Mouse (Mus musculus): ENCODE measurements around the gene Rbm12.

DNA sequence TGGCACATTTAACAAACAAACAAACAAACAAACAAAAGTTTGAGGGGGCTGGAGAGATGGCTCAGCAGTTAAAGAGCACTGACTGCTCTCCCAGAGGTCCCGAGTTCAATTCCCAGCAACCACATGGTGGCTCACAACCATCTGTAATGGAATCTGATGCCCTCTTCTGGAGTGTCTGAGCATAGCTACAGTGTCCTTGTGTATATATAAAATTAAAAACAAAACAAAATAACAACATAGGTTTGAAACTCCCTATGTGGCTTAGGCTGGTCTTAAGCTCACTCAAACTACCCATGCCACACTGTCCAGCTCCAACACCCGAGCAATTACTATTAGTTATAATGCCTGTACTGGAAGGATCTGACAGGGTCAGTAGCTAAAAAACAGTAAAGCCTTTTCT is 31.0 kb upstream of the Rbm12 start:
- TF ChIP-seq CTCF (IDR thresholded peaks at IDR 0.05; ENCODE audit: low read depth, low read length): no peak
- no peak for TF ChIP-seq POLR2AphosphoS5 (IDR thresholded peaks at IDR 0.05; ENCODE audit: insufficient replicate concordance, low read depth, low read length)
- no peak for TF ChIP-seq TAL1 (conservative IDR thresholded peaks at IDR 0.05; ENCODE audit: low read depth, low read length)
- TF ChIP-seq GATA1 (IDR thresholded peaks at IDR 0.05; ENCODE audit: borderline replicate concordance, low read length): no peak
